Mouse (Mus musculus): ENCODE measurements around the gene Gm11027.

GRCm38 (mm10) chr12:116307870-116308269 lies 32.7 kb downstream of the Gm11027 start:
- no peak for TF ChIP-seq POLR2A (IDR thresholded peaks at IDR 0.05; ENCODE audit: low read depth, low read length)
- TF ChIP-seq CTCF (IDR thresholded peaks at IDR 0.05; ENCODE audit: extremely low read depth, insufficient read length, insufficient replicate concordance, low read depth, low read length): no peak

Measured in small intestine, adult 2 months (tissue).